Mouse (Mus musculus): ENCODE results near the gene Adgrg1.

Gene Adgrg1

DNA sequence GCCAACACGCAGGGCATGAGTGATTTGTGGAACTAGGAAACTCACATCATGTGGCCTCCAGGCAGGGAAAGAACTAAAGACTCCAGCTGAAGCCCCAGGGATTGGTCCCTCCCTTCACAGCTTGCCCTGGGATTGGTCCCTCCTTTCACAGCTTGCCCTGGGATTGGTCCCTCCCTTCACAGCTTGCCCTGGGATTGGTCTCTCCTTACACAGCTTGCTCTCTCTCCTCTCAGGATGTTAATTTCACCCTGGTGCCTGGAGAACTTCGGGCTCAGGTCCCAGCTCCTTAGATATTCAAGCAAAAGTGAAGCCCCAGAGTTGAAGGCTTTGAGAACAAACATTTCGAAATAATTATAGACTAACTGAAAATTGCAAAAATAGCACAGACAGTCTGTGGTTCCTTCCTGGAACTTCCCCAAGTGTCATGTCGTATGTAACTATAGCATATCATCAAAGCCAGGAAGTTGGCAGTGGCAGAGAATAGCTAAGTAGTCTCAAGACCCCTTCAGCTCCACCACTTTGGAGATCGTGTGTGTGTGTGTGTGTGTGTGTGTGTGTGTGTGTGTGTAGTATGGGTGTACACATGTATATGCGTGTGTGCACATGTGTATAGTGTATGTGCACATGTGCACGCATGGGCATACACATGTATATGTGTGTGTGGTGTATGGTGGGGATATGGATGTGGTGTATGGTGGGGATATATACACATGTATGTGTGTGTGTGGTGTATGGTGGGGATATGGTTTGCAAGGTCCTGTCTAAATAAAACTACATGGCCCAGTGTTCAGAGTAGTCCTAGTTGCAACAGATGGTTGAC, 62.8 kb downstream of the Adgrg1 start:
- DNase-seq (ENCODE audit: low read depth): no peak

DNA sequence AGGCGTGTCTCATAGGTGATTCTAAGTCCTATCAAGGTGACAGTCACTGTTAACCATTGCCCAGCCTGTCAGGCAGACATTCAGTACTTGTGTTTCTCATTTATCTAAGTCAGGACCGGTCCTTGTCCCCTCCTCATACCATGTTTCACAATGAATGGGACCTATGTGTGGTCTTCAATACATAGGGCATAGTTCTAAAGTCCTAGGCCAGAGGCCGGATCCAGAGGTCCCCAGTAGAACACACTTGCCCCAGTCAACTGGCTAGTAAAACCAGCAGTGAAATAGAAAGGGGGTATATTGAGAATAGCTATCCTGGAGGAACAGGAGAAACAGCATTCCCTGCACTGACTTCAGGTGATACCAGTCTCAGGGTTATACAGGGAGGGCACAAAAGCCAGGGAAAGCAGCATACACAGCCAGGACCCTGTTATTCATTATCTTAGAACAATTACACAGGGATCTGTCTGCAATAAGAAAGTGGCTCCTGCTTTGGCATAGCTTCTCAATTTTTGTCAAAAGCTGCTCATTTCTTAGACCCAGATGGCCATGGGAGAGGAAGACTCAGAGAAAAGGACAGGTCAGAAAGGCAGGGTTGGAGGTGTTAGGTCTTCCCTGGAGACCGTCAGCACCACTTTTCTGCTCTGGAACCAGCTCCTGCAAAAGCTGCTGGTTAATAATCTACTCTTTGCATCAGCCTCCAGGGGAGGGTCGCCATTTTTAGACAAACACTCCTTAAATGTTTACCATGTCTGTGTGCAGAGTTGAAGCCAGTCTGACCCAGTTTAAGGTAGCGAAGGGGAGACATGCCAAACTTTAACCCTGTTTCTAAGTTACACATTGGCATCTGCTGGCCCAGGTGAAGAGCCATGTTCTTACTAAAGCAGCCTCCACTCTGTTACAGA, 67.6 kb downstream of the Adgrg1 start:
- DNase-seq (ENCODE audit: low read depth): no peak

DNA sequence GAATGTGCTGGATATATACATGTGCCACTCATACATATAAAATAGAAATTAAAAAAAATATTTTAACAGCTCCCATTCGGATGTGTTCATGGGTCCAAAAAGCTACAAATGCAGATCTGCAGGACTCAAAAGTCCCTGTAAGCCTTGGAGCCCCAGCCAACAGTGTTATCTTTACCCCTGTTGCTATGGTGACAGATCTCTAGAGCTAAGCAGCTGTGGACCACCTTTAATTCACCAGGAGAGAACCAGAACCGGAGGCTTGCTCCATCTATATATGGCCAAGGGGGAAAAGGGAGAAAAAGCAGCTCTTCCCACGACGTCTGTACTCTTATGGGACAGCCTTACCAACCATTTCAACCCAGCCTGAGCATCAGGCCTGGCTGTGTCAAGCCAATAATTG, 70.3 kb downstream of the Adgrg1 start:
- no peak for DNase-seq (ENCODE audit: low read depth)

DNA sequence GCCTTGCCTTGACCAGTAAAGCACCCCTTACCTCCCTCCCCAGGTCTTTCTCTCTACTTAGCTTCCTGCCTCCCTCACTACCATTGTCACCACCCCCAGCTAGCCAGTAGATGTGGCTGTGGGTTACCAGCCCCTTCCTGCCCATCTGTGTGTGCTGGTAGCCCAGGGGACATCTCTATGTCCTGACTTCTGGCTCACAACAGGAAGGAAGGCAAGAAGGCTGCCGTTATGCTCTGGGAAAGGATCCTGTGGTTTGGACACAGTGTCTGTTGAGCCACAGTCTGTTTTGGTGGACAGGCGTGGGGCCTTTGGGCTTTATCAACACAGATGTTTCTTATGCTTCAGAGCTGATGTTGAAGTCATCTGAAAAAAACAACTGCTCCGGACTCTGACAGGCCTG, 72.4 kb downstream of the Adgrg1 start:
- peak; percentile 47 for DNase-seq (ENCODE audit: low read depth)

DNA sequence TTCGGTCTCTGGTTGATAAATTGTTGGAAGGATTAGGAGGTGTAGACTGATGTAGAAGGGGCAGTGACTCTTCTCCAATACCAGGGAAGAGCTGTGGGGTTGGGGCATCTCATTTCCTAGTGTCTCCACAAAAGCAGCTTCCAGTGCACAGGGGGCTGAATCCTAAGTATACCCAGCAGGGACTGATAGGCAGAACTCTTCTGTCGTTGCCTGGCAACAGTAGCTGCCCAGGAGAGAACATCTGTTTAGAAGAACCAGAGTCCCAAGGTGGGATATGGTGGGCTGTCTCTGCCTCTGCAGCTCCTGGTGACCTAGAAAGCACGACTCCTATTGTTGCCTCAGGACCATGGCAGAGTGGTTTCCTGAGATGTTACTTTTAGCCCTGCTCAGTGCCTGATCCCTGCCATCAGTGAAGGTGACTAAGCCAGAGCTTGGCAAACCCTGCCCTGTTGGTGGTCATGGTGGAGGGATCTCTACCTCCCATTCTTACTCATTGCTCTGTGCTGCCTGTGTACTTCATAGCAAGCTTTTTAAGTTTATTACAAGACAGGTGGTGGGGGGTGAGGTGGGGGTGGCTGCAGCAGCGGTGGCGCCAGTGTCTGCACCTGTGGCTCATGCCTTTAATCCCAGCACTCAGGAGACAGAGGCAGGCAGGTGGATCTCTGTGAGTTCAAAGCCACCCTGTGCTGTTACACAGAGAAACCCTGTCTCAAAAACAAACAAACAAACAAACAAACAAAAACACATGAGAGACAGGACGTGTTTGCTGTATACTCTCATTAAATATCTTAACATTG, 73.5 kb downstream of the Adgrg1 start:
- DNase-seq (ENCODE audit: low read depth): no peak

DNA sequence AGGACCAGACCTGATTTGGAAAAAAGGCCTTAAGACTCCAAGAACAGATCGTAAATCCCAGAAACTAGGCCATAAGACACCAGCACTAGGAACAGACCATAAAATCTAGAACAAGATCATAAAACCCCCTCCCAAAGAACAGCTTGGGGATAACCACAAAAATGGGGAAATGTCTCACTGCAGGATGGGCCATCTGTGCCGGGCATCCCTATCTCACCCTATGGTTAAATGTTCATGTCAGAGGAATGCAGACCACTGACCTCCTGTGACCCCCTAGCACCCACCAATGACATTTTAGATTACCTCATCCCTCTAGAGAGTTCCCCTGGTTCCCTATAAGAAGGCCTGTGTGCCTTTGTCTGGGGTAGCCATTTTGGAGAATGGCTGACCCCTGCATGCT, 75.1 kb downstream of the Adgrg1 start:
- no peak for DNase-seq (ENCODE audit: low read depth)

DNA sequence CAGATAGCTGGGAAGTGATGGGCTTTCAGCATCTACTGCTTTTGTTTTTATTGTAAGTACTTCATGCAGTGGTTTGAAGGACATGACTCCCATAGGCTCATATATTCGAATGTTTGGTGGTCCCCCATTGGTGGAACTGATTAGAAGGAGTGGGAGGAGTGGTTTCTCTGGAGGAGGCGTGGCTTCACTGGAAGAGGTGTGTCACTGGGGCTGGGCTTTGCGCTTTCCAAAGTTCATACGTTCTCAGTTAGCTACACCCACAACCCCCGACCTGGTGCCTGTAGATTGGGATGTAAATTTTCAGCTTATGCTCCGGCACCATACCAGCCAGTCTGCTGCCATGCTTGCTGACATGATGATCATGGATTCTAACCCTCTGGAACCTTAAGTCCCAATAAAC, 79.9 kb downstream of the Adgrg1 start:
- DNase-seq (ENCODE audit: low read depth): no peak

DNA sequence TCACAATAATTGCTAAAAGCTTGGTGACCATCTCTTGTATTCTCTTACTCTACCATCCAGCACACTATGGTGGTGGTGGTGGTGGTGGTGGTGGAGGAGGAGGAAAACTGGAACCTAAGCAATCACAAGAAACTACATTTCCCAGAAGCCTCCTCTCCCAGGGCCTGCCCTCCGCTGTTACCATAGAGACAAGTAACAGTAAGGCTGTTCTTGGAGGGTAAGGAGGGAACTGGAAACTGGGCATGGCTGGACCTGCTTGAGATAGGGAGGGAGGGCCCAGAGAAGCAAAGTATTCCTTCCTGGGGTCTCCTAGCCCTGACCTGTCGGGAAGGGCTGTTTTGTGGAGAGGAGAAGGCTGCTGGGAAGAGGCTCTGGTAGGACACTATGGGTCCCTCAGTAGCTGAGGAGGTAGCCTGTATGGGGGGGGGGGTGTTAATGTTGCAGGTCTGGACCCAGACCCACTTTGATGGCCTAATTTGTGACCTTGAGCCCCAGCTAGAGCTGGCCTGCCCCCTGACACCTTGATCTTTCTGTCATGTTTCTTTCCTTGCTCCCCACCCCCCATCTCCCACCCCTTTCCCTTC, 80.5 kb downstream of the Adgrg1 start, which contains the start of gene Drc7:
Drc7 (plus strand) TSS at position 177 of the 584 bp plus-strand sequence.
- no peak for DNase-seq (ENCODE audit: low read depth)

DNA sequence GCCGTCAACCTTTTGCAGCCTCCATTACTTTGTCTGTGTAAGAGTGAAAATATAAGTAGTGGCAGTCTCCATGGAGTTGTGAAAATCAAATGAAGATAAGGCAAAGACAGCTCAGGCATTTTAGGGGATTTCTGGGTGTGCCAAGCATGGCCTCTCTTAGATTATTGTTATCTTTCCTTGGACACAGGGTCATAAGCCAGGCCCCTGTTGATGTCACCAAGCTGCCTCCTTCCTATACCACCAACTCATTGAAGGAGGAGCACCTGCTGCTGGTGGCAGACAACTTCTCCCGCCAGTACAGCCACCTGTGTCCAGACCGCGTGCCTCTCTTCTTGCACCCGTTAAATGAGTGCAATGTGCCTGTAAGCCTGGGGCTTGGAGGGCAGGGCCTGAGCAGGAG, 81.9 kb downstream of the Adgrg1 start:
- no peak for DNase-seq (ENCODE audit: low read depth)

DNA sequence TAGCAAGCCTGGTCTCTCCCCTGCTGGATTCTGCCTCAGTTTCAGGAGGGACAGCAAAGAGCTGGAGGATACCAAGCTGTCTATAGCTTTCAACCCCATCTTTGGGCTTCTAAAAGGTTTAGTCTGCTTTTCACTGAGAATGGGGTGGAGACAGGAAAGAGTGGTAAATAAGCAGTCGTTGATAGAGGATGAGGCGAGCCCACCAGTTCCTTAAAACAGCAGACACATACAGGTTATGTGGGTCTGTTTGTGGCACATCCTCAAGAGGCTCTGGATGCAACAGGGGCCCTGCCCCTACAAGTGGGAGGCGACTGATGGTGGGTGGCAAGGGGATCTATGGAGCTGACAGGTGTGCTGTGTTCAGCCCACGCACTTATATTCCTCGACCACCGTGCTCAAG, 84.1 kb downstream of the Adgrg1 start:
- no peak for DNase-seq (ENCODE audit: low read depth)

DNA sequence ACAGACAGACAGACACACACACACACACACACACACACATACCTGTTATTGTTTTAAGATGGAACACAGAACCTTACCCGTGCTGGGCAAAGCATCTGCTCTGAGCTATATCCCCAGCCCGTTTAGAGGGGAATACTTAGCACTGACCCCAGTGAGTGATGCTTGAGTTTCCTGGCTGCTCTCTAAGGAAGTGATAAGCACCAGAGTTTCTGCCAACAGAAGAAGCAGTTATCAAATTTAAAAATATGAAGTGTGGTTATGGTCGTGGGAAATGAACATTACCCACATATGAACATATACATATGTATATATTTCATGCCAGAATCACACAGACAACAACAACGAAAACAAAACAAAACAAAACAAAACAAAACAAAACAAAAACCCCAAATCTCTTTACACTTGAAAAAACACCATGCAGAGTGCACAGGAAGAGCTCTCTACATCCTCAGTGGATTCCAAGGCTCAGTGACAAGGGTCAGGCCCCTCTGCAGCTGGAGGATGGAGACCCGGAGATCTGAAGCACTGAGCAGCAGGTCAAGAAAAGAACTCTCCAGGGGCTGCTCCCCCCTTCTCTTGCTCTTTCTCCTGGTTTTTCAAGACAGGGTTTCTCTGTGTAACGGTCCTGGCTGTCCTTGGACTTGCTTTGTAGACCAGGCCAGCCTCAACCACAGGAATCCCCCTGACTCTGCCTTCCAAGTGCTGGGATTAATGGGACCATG, 85.4 kb downstream of the Adgrg1 start:
- DNase-seq (ENCODE audit: low read depth): no peak
